Mouse (Mus musculus): ENCODE measurements at regions not wholly inside any gene's neighbourhood (a gene's known extent, or its start where the extent isn't known, plus 50 kb on each side); places are given as distances from the start of the nearest gene placed in this dataset.
"Not testable (repeated sequence)": the region's sequence is repeated elsewhere in the genome, so short reads cannot be mapped to it uniquely, and the experiment has no call there.

- in situ Hi-C loops (cut with MboI; ENCODE audit: unreplicated experiment in 2 of 2): no loop called here
Measured at GRCm38 (mm10) chr8:114018364-114018763, 115.0 kb upstream of the Nudt7 start.

- in situ Hi-C loops (cut with MboI; ENCODE audit: unreplicated experiment in 2 of 2): not testable (repeated sequence)
Measured at GRCm38 (mm10) chr8:114030141-114030540, 103.2 kb upstream of the Nudt7 start.

- in situ Hi-C loops (cut with MboI; ENCODE audit: unreplicated experiment in 2 of 2): loop anchor here in 1 of 2 experiments (25.0 kb wide), 1 partner anchor 390 kb away; no protein-coding TSS in a partner anchor
Measured at GRCm38 (mm10) chr8:114052426-114052825, 80.9 kb upstream of the Nudt7 start.

- in situ Hi-C loops (cut with MboI; ENCODE audit: unreplicated experiment in 2 of 2): loop anchor here in 1 of 2 experiments (25.0 kb wide), 1 partner anchor 401 kb away; no protein-coding TSS in a partner anchor
Measured at GRCm38 (mm10) chr8:114063566-114063965, 69.8 kb upstream of the Nudt7 start.

GRCm38 (mm10) chr8:114072330-114072729 lies 61.0 kb upstream of the Nudt7 start:
- in situ Hi-C loops (cut with MboI; ENCODE audit: unreplicated experiment in 2 of 2): loop anchor here in 1 of 2 experiments (25.0 kb wide), 1 partner anchor 410 kb away; no protein-coding TSS in a partner anchor

- in situ Hi-C loops (cut with MboI; ENCODE audit: unreplicated experiment in 2 of 2): loop anchor here in 1 of 2 experiments (25.0 kb wide), 1 partner anchor 412 kb away; no protein-coding TSS in a partner anchor
Measured at GRCm38 (mm10) chr8:114074122-114074521, 59.2 kb upstream of the Nudt7 start.

- in situ Hi-C loops (cut with MboI; ENCODE audit: unreplicated experiment in 2 of 2): loop anchor here in 1 of 2 experiments (5.0 kb wide), 1 partner anchor 361 kb away; the partner anchor contains the start of gene Wwox
Measured at GRCm38 (mm10) chr8:114076701-114077100, 56.7 kb upstream of the Nudt7 start.

- in situ Hi-C loops (cut with MboI; ENCODE audit: unreplicated experiment in 2 of 2): loop anchor here (5.0 kb wide), 2 partner anchors 286 to 356 kb away; partner anchors contain the start of gene Wwox (in 1 of the 2)
Measured at GRCm38 (mm10) chr8:114081049-114081756, 52.2 kb upstream of the Nudt7 start.

- in situ Hi-C loops (cut with MboI; ENCODE audit: unreplicated experiment in 2 of 2): loop anchor here (5.0 kb wide), 2 partner anchors 286 to 356 kb away; partner anchors contain the start of gene Wwox (in 1 of the 2)
Measured at GRCm38 (mm10) chr8:114081757-114082059, 51.6 kb upstream of the Nudt7 start.

Data from v-Abl transformed pro-B cells (cell line).